In genomic region chr1:164888563-164888962, GRCm38 (mm10) we compare ENCODE assay signal across 20 mouse cellular contexts. TPM values are rescaled to one million over a fixed set of nuclear protein-coding genes. Genes with fewer than 3 reads are reported as not detected.
"Had no signal": no experiment of that assay in that cellular context is flagged by ENCODE, and none has a peak within 500 bp of the region (broad histone marks: within the 10 kb centered on the region; RNA-seq: fewer than 3 reads in every experiment).

No protein-coding gene starts in this region.

- H3K4me2 ChIP-seq: limb, embryonic 13.5 days; liver, embryonic 15.5 days; midbrain, embryonic 13.5 days; neural tube, embryonic 12.5 days; stomach, embryonic 15.5 days had no signal

- H3K9me3 ChIP-seq: limb, embryonic 13.5 days; liver, embryonic 15.5 days; midbrain, embryonic 13.5 days; neural tube, embryonic 12.5 days; stomach, embryonic 15.5 days had no signal

- DNase-seq: kidney, postnatal 10 days; kidney, postnatal 4 days; left cerebral cortex, postnatal 4 days; lung, adult 2 months; lung, postnatal 36 days; right cerebral cortex, postnatal 4 days; thymus, adult 2 months; thymus, postnatal 36 days had no signal

- H3K4me1 ChIP-seq: limb, embryonic 13.5 days; liver, embryonic 15.5 days; midbrain, embryonic 13.5 days; neural tube, embryonic 12.5 days; stomach, embryonic 15.5 days had no signal

- H3K27me3 ChIP-seq: limb, embryonic 13.5 days; liver, embryonic 15.5 days; midbrain, embryonic 13.5 days; neural tube, embryonic 12.5 days; stomach, embryonic 15.5 days had no signal

- H3K36me3 ChIP-seq: limb, embryonic 13.5 days; liver, embryonic 15.5 days; midbrain, embryonic 13.5 days; neural tube, embryonic 12.5 days; stomach, embryonic 15.5 days had no signal

- H3K9ac ChIP-seq: limb, embryonic 13.5 days; liver, embryonic 15.5 days; midbrain, embryonic 13.5 days; neural tube, embryonic 12.5 days; stomach, embryonic 15.5 days had no signal

- H3K4me3 ChIP-seq: layer of hippocampus, adult 2 months; limb, embryonic 13.5 days; liver, embryonic 15.5 days; midbrain, embryonic 13.5 days; myocyte; neural tube, embryonic 12.5 days; stomach, embryonic 15.5 days had no signal

- ATAC-seq: midbrain, embryonic 13.5 days had no signal

- H3K27ac ChIP-seq: layer of hippocampus, adult 2 months; limb, embryonic 13.5 days; liver, embryonic 15.5 days; midbrain, embryonic 13.5 days; neural tube, embryonic 12.5 days; stomach, embryonic 15.5 days had no signal

RNA-seq across cellular contexts. Expression of gene Xcl1, which starts 46.8 kb away (rescaled TPM):
- total RNA-seq: layer of hippocampus, adult 2 months; layer of hippocampus, postnatal 10 days; left cerebral cortex, postnatal 10 days; left cerebral cortex, postnatal 4 days; neutrophil, adult 5-6 weeks had no signal
- polyA plus RNA-seq: kidney, embryonic 14.5 days; limb, embryonic 13.5 days; liver, embryonic 15.5 days; lung, postnatal 0 days; midbrain, embryonic 13.5 days; neural tube, embryonic 12.5 days; stomach, embryonic 15.5 days had no signal
